Mouse (Mus musculus) CH12.LX (cell line): Measurements from ENCODE around the gene Surf6. TPM values are rescaled to one million over a fixed set of nuclear protein-coding genes. Genes with fewer than 3 reads are reported as not detected.

Experiments
- DNase-seq: peaks from one replicate; pipeline ENCODE4 v3.0.0-alpha.2; 2013; ENCODE audit errors: extremely low read depth
- H3K27ac ChIP-seq: 2 replicates; pipeline ENCODE4 v1.5.1; 2012; ENCODE audit warnings: low read depth, mild to moderate bottlenecking, control low read depth, moderate library complexity; ENCODE audit not compliant: insufficient read depth
- H3K27me3 ChIP-seq: replicated peaks from 2 replicates; pipeline ENCODE3; 2012; ENCODE audit warnings: inconsistent platforms
- H3K36me3 ChIP-seq, 2 experiments: replicated peaks in 1 of 2; 2 replicates each; pipeline versions ENCODE3 to v1.6.1; 2012; ENCODE audit warnings: inconsistent platforms in 1 of 2, low read length in 1 of 2, mild to moderate bottlenecking in 1 of 2, mixed read lengths in 1 of 2, moderate library complexity in 1 of 2; ENCODE audit not compliant: control insufficient read depth in 1 of 2, insufficient read depth in 1 of 2
- H3K4me1 ChIP-seq, 2 experiments: 2 replicates each; pipeline ENCODE4 v1.6.1; 2012; ENCODE audit warnings: inconsistent platforms in 1 of 2, moderate library complexity in 1 of 2; ENCODE audit not compliant: insufficient read depth in 2 of 2, control insufficient read depth in 1 of 2
- H3K4me2 ChIP-seq: 2 replicates; pipeline ENCODE4 v1.6.1; 2012; ENCODE audit warnings: low read depth, mild to moderate bottlenecking, control low read depth; ENCODE audit not compliant: poor library complexity, insufficient read depth, severe bottlenecking
- H3K4me3 ChIP-seq, 3 experiments: fragments of 150-350 bp in 1 of 3; sonication (generic) in 1 of 3; replicated peaks in 1 of 3; 2 replicates each; pipeline versions ENCODE3 to v1.5.1; 2011 to 2012; ENCODE audit warnings: low read depth in 2 of 3, low read length in 2 of 3, mild to moderate bottlenecking in 2 of 3, moderate library complexity in 2 of 3, control low read depth in 1 of 3, improper control_type of control experiment in 1 of 3, inconsistent platforms in 1 of 3, mixed read lengths in 1 of 3; ENCODE audit not compliant: poor library complexity in 1 of 3
- H3K79me2 ChIP-seq: replicated peaks from 2 replicates; pipeline ENCODE4 v1.6.1; 2012; ENCODE audit warnings: mild to moderate bottlenecking, moderate library complexity; ENCODE audit not compliant: control insufficient read depth, poor library complexity, insufficient read depth, severe bottlenecking; ENCODE audit errors: extremely low read depth
- H3K9ac ChIP-seq: 2 replicates; pipeline ENCODE4 v1.6.1; 2012; ENCODE audit warnings: low read depth, mild to moderate bottlenecking, control low read depth, moderate library complexity; ENCODE audit not compliant: insufficient read depth
- H3K9me3 ChIP-seq: replicated peaks from 2 replicates; pipeline ENCODE3; 2012; ENCODE audit warnings: low read length, inconsistent platforms, mixed read lengths
- BHLHE40 ChIP-seq: IDR thresholded peaks from 2 replicates; pipeline ENCODE4 v1.6.1; 2011; ENCODE audit warnings: mild to moderate bottlenecking, low read depth, low read length, improper control_type of control experiment
- E2F4 ChIP-seq: IDR thresholded peaks from 2 replicates; pipeline ENCODE4 v1.6.1; 2011; ENCODE audit warnings: low read depth, low read length, improper control_type of control experiment; ENCODE audit not compliant: insufficient replicate concordance
- EP300 ChIP-seq: IDR thresholded peaks from 2 replicates; pipeline ENCODE4 v1.6.1; 2011; ENCODE audit warnings: low read length, improper control_type of control experiment
- GABPA ChIP-seq: IDR thresholded peaks from 2 replicates; pipeline ENCODE4 v1.6.1; 2012; ENCODE audit warnings: low read depth, low read length, improper control_type of control experiment, inconsistent platforms; ENCODE audit not compliant: insufficient replicate concordance
- HCFC1 ChIP-seq: IDR thresholded peaks from 2 replicates; pipeline ENCODE4 v1.6.1; 2012; ENCODE audit warnings: low read depth, mild to moderate bottlenecking, inconsistent platforms, low read length, improper control_type of control experiment
- IRF4 ChIP-seq: IDR thresholded peaks from 2 replicates; pipeline ENCODE4 v1.6.1; 2014; ENCODE audit warnings: low read depth, mild to moderate bottlenecking, inconsistent platforms, low read length, improper control_type of control experiment
- KAT2A ChIP-seq: IDR thresholded peaks from 2 replicates; pipeline ENCODE4 v1.6.1; 2012; ENCODE audit warnings: low read length, improper control_type of control experiment, inconsistent platforms; ENCODE audit not compliant: insufficient replicate concordance
- MAFK ChIP-seq: IDR thresholded peaks from 2 replicates; pipeline ENCODE4 v1.6.1; 2011; ENCODE audit warnings: low read length, improper control_type of control experiment; ENCODE audit not compliant: insufficient replicate concordance
- MEF2A ChIP-seq: IDR thresholded peaks from 2 replicates; pipeline ENCODE4 v1.6.1; 2014; ENCODE audit warnings: low read depth, mild to moderate bottlenecking, inconsistent platforms, low read length, improper control_type of control experiment, borderline replicate concordance
- MYC ChIP-seq: IDR thresholded peaks from 2 replicates; pipeline ENCODE4 v1.6.1; 2011; ENCODE audit warnings: low read depth, mild to moderate bottlenecking, improper control_type of control experiment, low read length
- NRF1 ChIP-seq: IDR thresholded peaks from 2 replicates; pipeline ENCODE4 v1.6.1; 2014; ENCODE audit warnings: low read depth, mild to moderate bottlenecking, inconsistent platforms, low read length, improper control_type of control experiment, moderate library complexity
- POLR2A ChIP-seq: IDR thresholded peaks from 2 replicates; pipeline ENCODE4 v1.6.1; 2011; ENCODE audit warnings: low read depth, mild to moderate bottlenecking, improper control_type of control experiment, low read length
- RCOR1 ChIP-seq: conservative IDR thresholded peaks from 2 replicates; pipeline ENCODE4 v1.6.1; 2012; ENCODE audit warnings: low read depth, mild to moderate bottlenecking, inconsistent platforms, low read length, improper control_type of control experiment
- SMC3 ChIP-seq: IDR thresholded peaks from 2 replicates; pipeline ENCODE4 v1.6.1; 2011; ENCODE audit warnings: low read depth, low read length, improper control_type of control experiment
- TBP ChIP-seq: conservative IDR thresholded peaks from 2 replicates; pipeline ENCODE4 v1.6.1; 2011; ENCODE audit warnings: low read depth, low read length, improper control_type of control experiment
- TCF12 ChIP-seq: IDR thresholded peaks from 2 replicates; pipeline ENCODE4 v1.6.1; 2014; ENCODE audit warnings: low read depth, mild to moderate bottlenecking, inconsistent platforms, low read length, improper control_type of control experiment
- UBTF ChIP-seq: IDR thresholded peaks from 2 replicates; pipeline ENCODE4 v1.6.1; 2012; ENCODE audit warnings: low read depth, mild to moderate bottlenecking, inconsistent platforms, low read length, improper control_type of control experiment, moderate library complexity
- USF1 ChIP-seq: IDR thresholded peaks from 2 replicates; pipeline ENCODE4 v1.6.1; 2014; ENCODE audit warnings: low read depth, mild to moderate bottlenecking, inconsistent platforms, low read length, improper control_type of control experiment
- USF2 ChIP-seq: conservative IDR thresholded peaks from 2 replicates; pipeline ENCODE4 v1.6.1; 2011; ENCODE audit warnings: low read depth, low read length, improper control_type of control experiment
- ZC3H11A ChIP-seq: IDR thresholded peaks from 2 replicates; pipeline ENCODE4 v1.6.1; 2012; ENCODE audit warnings: low read depth, mild to moderate bottlenecking, inconsistent platforms, low read length, improper control_type of control experiment
- ZKSCAN1 ChIP-seq: IDR thresholded peaks from 2 replicates; pipeline ENCODE4 v1.6.1; 2012; ENCODE audit warnings: low read depth, inconsistent platforms, low read length, improper control_type of control experiment, borderline replicate concordance
- ZMIZ1 ChIP-seq: IDR thresholded peaks from 2 replicates; pipeline ENCODE4 v1.6.1; 2012; ENCODE audit warnings: low read depth, mild to moderate bottlenecking, inconsistent platforms, low read length, improper control_type of control experiment
- dilution Hi-C: fragments of 300-500 bp; cut with MboI; formaldehyde crosslinking; loops from 2 replicates; pipeline ENCODE4 v1.14.3; 2020; ENCODE audit warnings: low sequenced_read_pairs; ENCODE audit not compliant: extremely low pct_unique_long_range_greater_than_20kb, extremely low pct_ligation_motif_present
- in situ Hi-C: fragments of 300-500 bp; cut with MboI; formaldehyde crosslinking; loops from 3 replicates; pipeline ENCODE4 v1.14.3; 2019; ENCODE audit warnings: low sequenced_read_pairs, low pct_ligation_motif_present, low pct_unique_long_range_greater_than_20kb, mixed read lengths
- polyA plus RNA-seq: library from polyadenylated mRNA; unstranded; fragments of >175 nt; gene quantifications from 2 replicates; pipeline ENCODE4 v1.2.1, GENCODE M21; 2012; ENCODE audit warnings: low read depth; ENCODE audit not compliant: insufficient read length
- total RNA-seq, 2 experiments: library from RNA; depleted of rRNA; stranded (reverse); fragments of 300-350 nt in 1 of 2; fragments of >200 nt in 1 of 2; gene quantifications; 2 replicates each; pipeline ENCODE4 v1.2.3; 2012 to 2014

Gene Surf6
- total and polyA plus RNA-seq, 3 experiments = 29.0 to 47.5 (median 34.8) TPM

DNA sequence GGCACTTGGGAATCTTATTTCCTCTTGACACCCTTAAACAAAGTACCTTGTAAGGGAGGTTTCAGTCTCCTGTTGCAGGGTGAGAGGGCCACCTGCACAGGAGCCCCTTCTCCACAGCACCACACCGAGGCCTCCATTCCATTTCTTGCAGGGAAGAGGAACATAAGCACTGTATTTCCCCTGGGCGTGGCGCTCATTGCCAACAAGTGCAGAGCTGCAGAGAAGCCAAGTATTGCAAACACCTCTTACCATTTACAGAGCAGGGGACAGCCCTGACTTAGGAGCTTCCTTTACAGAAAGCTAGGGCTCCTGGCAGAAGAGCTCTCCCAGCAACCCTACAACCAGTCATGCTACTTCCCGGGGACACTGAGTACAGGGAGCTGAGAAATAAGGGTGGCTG, 49.5 kb upstream of the Surf6 start:
- Histone ChIP-seq H3K79me2 (no peaks in the 10 kb centered on the region), H3K27ac (no peak overlapping the region), H3K4me2 (no peak overlapping the region), H3K27me3 (no peaks in the 10 kb centered on the region), H3K9me3 (no peaks in the 10 kb centered on the region), H3K9ac (no peak overlapping the region), H3K4me1 (peaks cover 0 to 5% of the 10 kb centered on the region in 2 experiments; a peak in 1 of 4 replicates), H3K4me3 (no peak overlapping the region), H3K36me3 (peaks cover 61 to 94% of the 10 kb centered on the region in 2 experiments)
- dilution Hi-C loops (no loop called here), in situ Hi-C loops (no loop called here)
- no peak for DNase-seq
- no peak for TF ChIP-seq NRF1
- TF ChIP-seq ZMIZ1 = no peak
- no peak for TF ChIP-seq RCOR1
- no peak for TF ChIP-seq USF2
- TF ChIP-seq SMC3 = no peak
- TF ChIP-seq MAFK = no peak
- no peak for TF ChIP-seq ZC3H11A
- no peak for TF ChIP-seq TBP
- TF ChIP-seq UBTF = no peak

DNA sequence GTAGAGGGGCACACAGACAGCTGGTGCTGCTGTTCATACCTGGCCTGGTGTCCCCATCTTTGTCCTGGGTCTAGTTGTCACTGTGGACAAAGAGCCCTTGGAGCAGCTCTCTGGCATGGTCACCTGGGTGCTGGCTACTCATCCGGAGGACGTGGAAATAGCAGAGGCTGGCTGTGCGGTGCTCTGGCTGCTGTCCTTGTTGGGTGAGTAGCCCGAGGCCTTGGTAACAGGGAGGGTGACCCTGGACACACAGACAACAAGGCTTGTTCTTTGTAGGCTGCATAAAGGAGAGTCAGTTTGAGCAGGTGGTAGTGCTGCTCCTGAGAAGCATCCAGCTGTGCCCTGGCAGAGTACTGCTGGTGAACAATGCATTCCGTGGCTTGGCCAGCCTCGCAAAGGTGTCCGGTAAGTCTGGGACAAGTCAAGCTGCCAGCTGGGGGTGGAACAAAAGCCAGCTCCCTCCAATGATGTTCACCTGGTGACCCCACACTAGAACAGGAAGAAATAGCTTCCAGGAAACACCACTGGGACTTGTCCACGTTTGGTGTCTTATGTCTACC, 48.7 kb upstream of the Surf6 start:
- DNase-seq = no peak
- no peaks in the 10 kb centered on the region for H3K27me3 ChIP-seq
- TF ChIP-seq MEF2A (no peak), MYC (no peak), KAT2A (no peak), IRF4 (no peak), TCF12 (no peak), EP300 (no peak), HCFC1 (no peak), POLR2A (no peak), SMC3 (no peak), UBTF (no peak), GABPA (no peak), BHLHE40 (no peak), MAFK (no peak), ZMIZ1 (no peak), ZKSCAN1 (no peak), USF1 (no peak), E2F4 (no peak)
- TF ChIP-seq, all 38 proteins: peak for 0
- in situ Hi-C loops = no loop called here
- dilution Hi-C loops = no loop called here
- Histone ChIP-seq H3K27ac (no peak overlapping the region), H3K9me3 (no peaks in the 10 kb centered on the region), H3K4me1 (peaks cover 0 to 5% of the 10 kb centered on the region in 2 experiments; a peak in 1 of 4 replicates), H3K36me3 (peaks cover 61 to 95% of the 10 kb centered on the region in 2 experiments), H3K79me2 (no peaks in the 10 kb centered on the region), H3K4me2 (no peak overlapping the region), H3K4me3 (no peak overlapping the region), H3K9ac (no peak overlapping the region)
